Mouse (Mus musculus) embryonic facial prominence, embryonic 10.5 days (tissue): Measurements from ENCODE around the gene Akap1. TPM values are rescaled to one million over a fixed set of nuclear protein-coding genes. Genes with fewer than 3 reads are reported as not detected.

Experiments used
- DNase-seq: peaks from one replicate; pipeline ENCODE4 v3.0.0-alpha.2; 2017; ENCODE audit warnings: low spot score
- H3K27ac ChIP-seq: fragments of 300-500 bp; sonication (generic); replicated peaks from 2 replicates; pipeline ENCODE4 v1.5.1; 2016; ENCODE audit warnings: mild to moderate bottlenecking
- H3K27me3 ChIP-seq: fragments of 300-500 bp; sonication (generic); replicated peaks from 2 replicates; pipeline ENCODE4 v1.6.1; 2016; ENCODE audit warnings: low read depth, mild to moderate bottlenecking; ENCODE audit not compliant: poor library complexity, severe bottlenecking
- H3K36me3 ChIP-seq: fragments of 300-500 bp; sonication (generic); replicated peaks from 2 replicates; pipeline ENCODE4 v1.6.1; 2016; ENCODE audit warnings: mild to moderate bottlenecking, moderate library complexity
- H3K4me1 ChIP-seq: fragments of 300-500 bp; sonication (generic); 2 replicates; pipeline ENCODE4 v1.6.1; 2016
- H3K4me3 ChIP-seq: fragments of 300-500 bp; sonication (generic); 2 replicates; pipeline ENCODE4 v1.5.1; 2016; ENCODE audit warnings: mild to moderate bottlenecking, moderate library complexity
- H3K9me3 ChIP-seq: fragments of 300-500 bp; sonication (generic); 2 replicates; pipeline ENCODE4 v1.6.1; 2016; ENCODE audit warnings: mild to moderate bottlenecking
- WGBS: fragments of 180-500 bp; shearing (Covaris S2); methylation state at CpG from one replicate; pipeline ENCODE4 v1.1.7; 2016; 5-methylcytosine and 5-hydroxymethylcytosine counted together
- polyA plus RNA-seq: library from polyadenylated mRNA; unstranded; fragments of >200 nt; fragmentation: Nextera tagmentation; extraction: Ambion mirVana; gene quantifications from 2 replicates; pipeline ENCODE4 v1.2.1, GENCODE M21; 2016

Akap1 gene
- polyA plus RNA-seq, 1 experiment from 2014 or later = 17.1 TPM

- Histone ChIP-seq H3K4me1 (peaks cover 20% of the 10 kb centered on the region), H3K27ac (no peak overlapping the region), H3K4me3 (peak overlapping the region; percentile 53), H3K27me3 (peaks cover 58% of the 10 kb centered on the region), H3K9me3 (peaks cover 1% of the 10 kb centered on the region; the same call in 1 of the 2 replicates), H3K36me3 (no peaks in the 10 kb centered on the region)
- DNase-seq = peak; percentile 37
- WGBS = 3% methylated on average over 20 of the region's 20 CpGs
Observed at GRCm38 (mm10) chr11:88873027-88873666, 8.8 kb upstream of the Akap1 start.

GRCm38 (mm10) chr11:88869443-88869842 lies 5.1 kb upstream of the Akap1 start:
- 82% methylated on average over 2 of the region's 2 CpGs for WGBS
- Histone ChIP-seq H3K27me3 (peaks cover 49% of the 10 kb centered on the region), H3K4me3 (no peak overlapping the region), H3K4me1 (peaks cover 23% of the 10 kb centered on the region), H3K9me3 (no peaks in the 10 kb centered on the region), H3K27ac (no peak overlapping the region), H3K36me3 (no peaks in the 10 kb centered on the region)
- no peak for DNase-seq

- peak; percentile 70 for DNase-seq
- H3K4me3 ChIP-seq = peak overlapping the region; percentile 66
- H3K36me3 ChIP-seq = no peaks in the 10 kb centered on the region
- peak overlapping the region; percentile 93 for H3K27ac ChIP-seq
- under 1% methylated on average over 49 of the region's 49 CpGs for WGBS
- H3K4me1 ChIP-seq = peaks cover 31% of the 10 kb centered on the region
- peaks cover 22% of the 10 kb centered on the region for H3K27me3 ChIP-seq
- H3K9me3 ChIP-seq = no peaks in the 10 kb centered on the region
Observed at GRCm38 (mm10) chr11:88863904-88864457, 405 bp downstream of the Akap1 start.

- DNase-seq = peak; percentile 27
- 1% methylated on average over 32 of the region's 32 CpGs for WGBS
- peaks cover 22% of the 10 kb centered on the region for H3K27me3 ChIP-seq
- peak overlapping the region; percentile 93 for H3K27ac ChIP-seq
- peaks cover 31% of the 10 kb centered on the region for H3K4me1 ChIP-seq
- H3K36me3 ChIP-seq = no peaks in the 10 kb centered on the region
- H3K9me3 ChIP-seq = no peaks in the 10 kb centered on the region
- peak overlapping the region; percentile 66 for H3K4me3 ChIP-seq
Observed at GRCm38 (mm10) chr11:88863071-88863903, 1.1 kb downstream of the Akap1 start.

- Histone ChIP-seq H3K36me3 (no peaks in the 10 kb centered on the region), H3K4me1 (peaks cover 36% of the 10 kb centered on the region), H3K9me3 (no peaks in the 10 kb centered on the region), H3K4me3 (peak overlapping the region; percentile 66), H3K27ac (no peak overlapping the region), H3K27me3 (peaks cover 22% of the 10 kb centered on the region)
- 80% methylated on average over 2 of the region's 2 CpGs for WGBS
- DNase-seq = no peak
Observed at GRCm38 (mm10) chr11:88862355-88862754, 2.0 kb downstream of the Akap1 start.

GRCm38 (mm10) chr11:88861060-88861459 lies 3.3 kb downstream of the Akap1 start:
- Histone ChIP-seq H3K27ac (no peak overlapping the region), H3K36me3 (no peaks in the 10 kb centered on the region), H3K9me3 (no peaks in the 10 kb centered on the region), H3K27me3 (peaks cover 22% of the 10 kb centered on the region), H3K4me1 (peaks cover 49% of the 10 kb centered on the region), H3K4me3 (no peak overlapping the region)
- DNase-seq = no peak
- 67% methylated on average over 3 of the region's 3 CpGs for WGBS

- Histone ChIP-seq H3K9me3 (no peaks in the 10 kb centered on the region), H3K27me3 (peaks cover 22% of the 10 kb centered on the region), H3K27ac (no peak overlapping the region), H3K4me1 (peaks cover 53% of the 10 kb centered on the region), H3K36me3 (no peaks in the 10 kb centered on the region), H3K4me3 (no peak overlapping the region)
- 81% methylated on average over 3 of the region's 3 CpGs for WGBS
- no peak for DNase-seq
Observed at GRCm38 (mm10) chr11:88860641-88861040, 3.7 kb downstream of the Akap1 start.

GRCm38 (mm10) chr11:88857311-88858005 lies 6.9 kb downstream of the Akap1 start:
- H3K36me3 ChIP-seq = no peaks in the 10 kb centered on the region
- no peak overlapping the region for H3K4me3 ChIP-seq
- H3K27me3 ChIP-seq = peaks cover 9% of the 10 kb centered on the region; the same call in 1 of the 2 replicates
- DNase-seq = no peak
- peaks cover 31% of the 10 kb centered on the region for H3K4me1 ChIP-seq
- 57% methylated on average over 3 of the region's 3 CpGs for WGBS
- H3K27ac ChIP-seq = peak overlapping the region; percentile 73
- H3K9me3 ChIP-seq = no peaks in the 10 kb centered on the region

- no peaks in the 10 kb centered on the region for H3K36me3 ChIP-seq
- peak overlapping the region; percentile 21; the same call in 1 of the 2 replicates for H3K4me3 ChIP-seq
- WGBS = 62% methylated on average over 2 of the region's 2 CpGs
- H3K9me3 ChIP-seq = no peaks in the 10 kb centered on the region
- no peaks in the 10 kb centered on the region for H3K27me3 ChIP-seq
- peak; percentile 50 for DNase-seq
- H3K27ac ChIP-seq = peak overlapping the region; percentile 73
- H3K4me1 ChIP-seq = peaks cover 25% of the 10 kb centered on the region
Observed at GRCm38 (mm10) chr11:88856383-88856782, 8.0 kb downstream of the Akap1 start.

GRCm38 (mm10) chr11:88855795-88856194 lies 8.6 kb downstream of the Akap1 start:
- peaks cover 25% of the 10 kb centered on the region for H3K4me1 ChIP-seq
- H3K4me3 ChIP-seq = no peak overlapping the region
- H3K27me3 ChIP-seq = no peaks in the 10 kb centered on the region
- H3K36me3 ChIP-seq = no peaks in the 10 kb centered on the region
- H3K9me3 ChIP-seq = no peaks in the 10 kb centered on the region
- peak overlapping the region; percentile 73 for H3K27ac ChIP-seq
- WGBS = 77% methylated on average over 4 of the region's 4 CpGs
- no peak for DNase-seq

- no peaks in the 10 kb centered on the region for H3K9me3 ChIP-seq
- DNase-seq = no peak
- H3K4me1 ChIP-seq = peaks cover 36% of the 10 kb centered on the region
- no peak overlapping the region for H3K4me3 ChIP-seq
- H3K36me3 ChIP-seq = no peaks in the 10 kb centered on the region
- 94% methylated on average over 2 of the region's 2 CpGs for WGBS
- H3K27me3 ChIP-seq = no peaks in the 10 kb centered on the region
- no peak overlapping the region for H3K27ac ChIP-seq
Observed at GRCm38 (mm10) chr11:88853588-88853987, 10.8 kb downstream of the Akap1 start.

GRCm38 (mm10) chr11:88852806-88853205 lies 11.6 kb downstream of the Akap1 start:
- no peak overlapping the region for H3K27ac ChIP-seq
- 90% methylated on average over 4 of the region's 4 CpGs for WGBS
- H3K27me3 ChIP-seq = no peaks in the 10 kb centered on the region
- H3K36me3 ChIP-seq = no peaks in the 10 kb centered on the region
- H3K9me3 ChIP-seq = no peaks in the 10 kb centered on the region
- DNase-seq = no peak
- no peak overlapping the region for H3K4me3 ChIP-seq
- peaks cover 42% of the 10 kb centered on the region for H3K4me1 ChIP-seq
